Mouse (Mus musculus) stomach, embryonic 15.5 days (tissue): ENCODE data around the gene Gm3373. TPM values are rescaled to one million over a fixed set of nuclear protein-coding genes. Genes with fewer than 3 reads are reported as not detected.
"Not testable (repeated sequence)": the region's sequence is repeated elsewhere in the genome, so short reads cannot be mapped to it uniquely, and the experiment has no call there.

Experiments
- ATAC-seq: fragments of 200-750 bp; cut with Nextera tagmentation; 2 replicates; pipeline ENCODE4 v1.8.0; 2017; ENCODE audit warnings: low read depth, moderate number of reproducible peaks, moderate TSS enrichment; ENCODE audit not compliant: insufficient read depth, low FRiP score
- H3K27ac ChIP-seq: fragments of 300-500 bp; sonication (generic); 2 replicates; pipeline ENCODE4 v1.5.1; 2015; ENCODE audit warnings: mild to moderate bottlenecking, inconsistent platforms
- H3K27me3 ChIP-seq: fragments of 300-500 bp; sonication (generic); replicated peaks from 2 replicates; pipeline ENCODE4 v1.6.1; 2015; ENCODE audit warnings: inconsistent platforms
- H3K36me3 ChIP-seq: fragments of 300-500 bp; sonication (generic); 2 replicates; pipeline ENCODE4 v1.6.1; 2015; ENCODE audit warnings: inconsistent platforms
- H3K4me1 ChIP-seq: fragments of 300-500 bp; sonication (generic); 2 replicates; pipeline ENCODE4 v1.6.1; 2015; ENCODE audit warnings: inconsistent platforms
- H3K4me2 ChIP-seq: fragments of 300-500 bp; sonication (generic); 2 replicates; pipeline ENCODE4 v1.6.1; 2015; ENCODE audit warnings: mild to moderate bottlenecking, inconsistent platforms
- H3K4me3 ChIP-seq: fragments of 300-500 bp; sonication (generic); replicated peaks from 2 replicates; pipeline ENCODE4 v1.5.1; 2015; ENCODE audit warnings: inconsistent platforms
- H3K9ac ChIP-seq: fragments of 300-500 bp; sonication (generic); 2 replicates; pipeline ENCODE4 v1.6.1; 2015; ENCODE audit warnings: inconsistent platforms
- H3K9me3 ChIP-seq: fragments of 300-500 bp; sonication (generic); 2 replicates; pipeline ENCODE4 v1.6.1; 2016; ENCODE audit warnings: inconsistent platforms
- WGBS: fragments of 180-500 bp; shearing (Covaris S2); methylation state at CpG from one replicate; pipeline ENCODE4 v1.1.7; 2015; 5-methylcytosine and 5-hydroxymethylcytosine counted together
- polyA plus RNA-seq: library from polyadenylated mRNA; unstranded; fragments of >200 nt; fragmentation: Nextera tagmentation; extraction: Ambion mirVana; gene quantifications from 2 replicates; pipeline ENCODE4 v1.2.1, GENCODE M21; 2015

Gene Gm3373
- polyA plus RNA-seq = 0.08 TPM in 1 of 2 replicates, not detected in the other

- not testable (repeated sequence) for H3K27ac ChIP-seq, H3K9me3 ChIP-seq, H3K27me3 ChIP-seq, H3K4me3 ChIP-seq, ATAC-seq, H3K9ac ChIP-seq, H3K4me2 ChIP-seq, H3K4me1 ChIP-seq, H3K36me3 ChIP-seq
- no CpG with 5 or more reads among the region's 37 CpGs for WGBS
Measured at GRCm38 (mm10) chr14:5741477-5741876, at the start of gene Gm3373. Gene Gm3373, minus strand, starts transcription at chr14:5741577.

GRCm38 (mm10) chr14:5687357-5687756 lies 54.0 kb downstream of the Gm3373 start, which contains the start of gene Gm9603:
Gene Gm9603, minus strand, starts transcription at chr14:5687457.
- ATAC-seq, H3K4me2 ChIP-seq, H3K4me1 ChIP-seq, H3K4me3 ChIP-seq, H3K9me3 ChIP-seq, H3K9ac ChIP-seq, H3K27me3 ChIP-seq, H3K27ac ChIP-seq, H3K36me3 ChIP-seq: not testable (repeated sequence)
- WGBS = no CpG with 5 or more reads among the region's 2 CpGs

Other genes starting within 250 kb of the Gm3373 start
- gene Gm3488, start 239.9 kb downstream of the Gm3373 start, polyA plus RNA-seq = 0.55 and 0.62 TPM in 2 replicates
- gene Gm3532, start 203.1 kb downstream of the Gm3373 start, polyA plus RNA-seq = not detected in 2 replicates
- not detected in 2 replicates for gene Gm8265, start 108.5 kb downstream of the Gm3373 start, polyA plus RNA-seq
- gene Gm9603, start 54.1 kb downstream of the Gm3373 start, polyA plus RNA-seq = not detected in 2 replicates
- gene Gm3383, start 66.4 kb upstream of the Gm3373 start, polyA plus RNA-seq = 0.61 and 0.68 TPM in 2 replicates
- gene Gm3424, start 88.8 kb upstream of the Gm3373 start, polyA plus RNA-seq = not detected in 2 replicates
- 0.36 TPM in 2 replicates for gene Gm8237, start 138.8 kb upstream of the Gm3373 start, polyA plus RNA-seq
- gene Gm3248, start 220.2 kb upstream of the Gm3373 start, polyA plus RNA-seq = 0.73 and 1.0 TPM in 2 replicates
- not detected in 2 replicates for gene Gm3453, start 237.6 kb upstream of the Gm3373 start, polyA plus RNA-seq